Mouse (Mus musculus): ENCODE data around the gene Elk3. TPM values are rescaled to one million over a fixed set of nuclear protein-coding genes. Genes with fewer than 3 reads are reported as not detected.
A peak's percentile ranks its signal among the peaks of the same experiment; 100 is the strongest.

Gene Elk3
- polyA plus RNA-seq, 1 experiment, result 11.0 TPM

- Histone ChIP-seq H3K4me1 (ENCODE audit: control insufficient read depth, insufficient read depth, low read length) (no peaks in the 10 kb centered on the region), H3K9ac (ENCODE audit: low read depth, poor library complexity, severe bottlenecking) (no peak overlapping the region), H3K27ac (ENCODE audit: insufficient read depth, low read length) (no peak overlapping the region), H3K27me3 (ENCODE audit: control insufficient read depth, insufficient read depth, low read length, poor library complexity, severe bottlenecking) (no peaks in the 10 kb centered on the region), H3K4me3 (ENCODE audit: low read depth, low read length) (no peak overlapping the region), H3K36me3 (ENCODE audit: control insufficient read depth, insufficient read depth, low read length, poor library complexity, severe bottlenecking) (peaks cover 19% of the 10 kb centered on the region), H3K9me3 (replicated peaks; ENCODE audit: control insufficient read depth, insufficient read depth, low read length, poor library complexity, severe bottlenecking) (no peaks in the 10 kb centered on the region)
- TF ChIP-seq CTCF (IDR thresholded peaks at IDR 0.05; ENCODE audit: low read depth, low read length) (no peak), EP300 (IDR thresholded peaks at IDR 0.05; ENCODE audit: insufficient read depth, low read depth, low read length) (no peak), POLR2A (IDR thresholded peaks at IDR 0.05; ENCODE audit: insufficient read depth, low read length) (no peak)
Measured at GRCm38 (mm10) chr10:93215051-93215763, 95.7 kb downstream of the Elk3 start.

- TF ChIP-seq POLR2A (IDR thresholded peaks at IDR 0.05; ENCODE audit: insufficient read depth, low read length), result no peak
- TF ChIP-seq EP300 (IDR thresholded peaks at IDR 0.05; ENCODE audit: insufficient read depth, low read depth, low read length), result no peak
- no peak for TF ChIP-seq CTCF (IDR thresholded peaks at IDR 0.05; ENCODE audit: low read depth, low read length)
- no peaks in the 10 kb centered on the region for H3K4me1 ChIP-seq (ENCODE audit: control insufficient read depth, insufficient read depth, low read length)
- no peak overlapping the region for H3K27ac ChIP-seq (ENCODE audit: insufficient read depth, low read length)
- peaks cover 19% of the 10 kb centered on the region for H3K36me3 ChIP-seq (ENCODE audit: control insufficient read depth, insufficient read depth, low read length, poor library complexity, severe bottlenecking)
- H3K27me3 ChIP-seq (ENCODE audit: control insufficient read depth, insufficient read depth, low read length, poor library complexity, severe bottlenecking), result no peaks in the 10 kb centered on the region
- H3K4me3 ChIP-seq (ENCODE audit: low read depth, low read length), result no peak overlapping the region
- H3K9me3 ChIP-seq (replicated peaks; ENCODE audit: control insufficient read depth, insufficient read depth, low read length, poor library complexity, severe bottlenecking), result no peaks in the 10 kb centered on the region
- no peak overlapping the region for H3K9ac ChIP-seq (ENCODE audit: low read depth, poor library complexity, severe bottlenecking)
Measured at GRCm38 (mm10) chr10:93214251-93214650, 96.7 kb downstream of the Elk3 start.

- Histone ChIP-seq H3K4me1 (ENCODE audit: control insufficient read depth, insufficient read depth, low read length) (no peaks in the 10 kb centered on the region), H3K9ac (ENCODE audit: low read depth, poor library complexity, severe bottlenecking) (no peak overlapping the region), H3K27me3 (ENCODE audit: control insufficient read depth, insufficient read depth, low read length, poor library complexity, severe bottlenecking) (no peaks in the 10 kb centered on the region), H3K4me3 (ENCODE audit: low read depth, low read length) (no peak overlapping the region), H3K9me3 (replicated peaks; ENCODE audit: control insufficient read depth, insufficient read depth, low read length, poor library complexity, severe bottlenecking) (no peaks in the 10 kb centered on the region), H3K36me3 (ENCODE audit: control insufficient read depth, insufficient read depth, low read length, poor library complexity, severe bottlenecking) (peaks cover 19% of the 10 kb centered on the region), H3K27ac (ENCODE audit: insufficient read depth, low read length) (peak overlapping the region; percentile 85)
- TF ChIP-seq CTCF (IDR thresholded peaks at IDR 0.05; ENCODE audit: low read depth, low read length) (no peak), POLR2A (IDR thresholded peaks at IDR 0.05; ENCODE audit: insufficient read depth, low read length) (no peak), EP300 (IDR thresholded peaks at IDR 0.05; ENCODE audit: insufficient read depth, low read depth, low read length) (0 out of 2 replicates have a peak, but pooled peaks have one; percentile 40)
Measured at GRCm38 (mm10) chr10:93213339-93213738, 97.6 kb downstream of the Elk3 start.

GRCm38 (mm10) chr10:93212699-93213098 is 98.2 kb downstream of the Elk3 start:
- Histone ChIP-seq H3K4me1 (ENCODE audit: control insufficient read depth, insufficient read depth, low read length) (no peaks in the 10 kb centered on the region), H3K27ac (ENCODE audit: insufficient read depth, low read length) (peak overlapping the region; percentile 85), H3K9me3 (replicated peaks; ENCODE audit: control insufficient read depth, insufficient read depth, low read length, poor library complexity, severe bottlenecking) (no peaks in the 10 kb centered on the region), H3K27me3 (ENCODE audit: control insufficient read depth, insufficient read depth, low read length, poor library complexity, severe bottlenecking) (no peaks in the 10 kb centered on the region), H3K36me3 (ENCODE audit: control insufficient read depth, insufficient read depth, low read length, poor library complexity, severe bottlenecking) (peaks cover 22% of the 10 kb centered on the region), H3K9ac (ENCODE audit: low read depth, poor library complexity, severe bottlenecking) (no peak overlapping the region), H3K4me3 (ENCODE audit: low read depth, low read length) (no peak overlapping the region)
- no peak for TF ChIP-seq CTCF (IDR thresholded peaks at IDR 0.05; ENCODE audit: low read depth, low read length)
- no peak for TF ChIP-seq EP300 (IDR thresholded peaks at IDR 0.05; ENCODE audit: insufficient read depth, low read depth, low read length)
- no peak for TF ChIP-seq POLR2A (IDR thresholded peaks at IDR 0.05; ENCODE audit: insufficient read depth, low read length)

- Histone ChIP-seq H3K9ac (ENCODE audit: low read depth, poor library complexity, severe bottlenecking) (no peak overlapping the region), H3K4me1 (ENCODE audit: control insufficient read depth, insufficient read depth, low read length) (no peaks in the 10 kb centered on the region), H3K27me3 (ENCODE audit: control insufficient read depth, insufficient read depth, low read length, poor library complexity, severe bottlenecking) (no peaks in the 10 kb centered on the region), H3K36me3 (ENCODE audit: control insufficient read depth, insufficient read depth, low read length, poor library complexity, severe bottlenecking) (peaks cover 6% of the 10 kb centered on the region), H3K4me3 (ENCODE audit: low read depth, low read length) (no peak overlapping the region), H3K9me3 (replicated peaks; ENCODE audit: control insufficient read depth, insufficient read depth, low read length, poor library complexity, severe bottlenecking) (no peaks in the 10 kb centered on the region), H3K27ac (ENCODE audit: insufficient read depth, low read length) (no peak overlapping the region)
- TF ChIP-seq POLR2A (IDR thresholded peaks at IDR 0.05; ENCODE audit: insufficient read depth, low read length), result no peak
- TF ChIP-seq CTCF (IDR thresholded peaks at IDR 0.05; ENCODE audit: low read depth, low read length), result no peak
- TF ChIP-seq EP300 (IDR thresholded peaks at IDR 0.05; ENCODE audit: insufficient read depth, low read depth, low read length), result no peak
Measured at GRCm38 (mm10) chr10:93207176-93207575, 103.8 kb downstream of the Elk3 start.

GRCm38 (mm10) chr10:93205287-93205956 is 105.5 kb downstream of the Elk3 start:
- H3K4me1 ChIP-seq (ENCODE audit: control insufficient read depth, insufficient read depth, low read length), result no peaks in the 10 kb centered on the region
- no peak for TF ChIP-seq POLR2A (IDR thresholded peaks at IDR 0.05; ENCODE audit: insufficient read depth, low read length)
- no peak for TF ChIP-seq CTCF (IDR thresholded peaks at IDR 0.05; ENCODE audit: low read depth, low read length)
- no peak for TF ChIP-seq EP300 (IDR thresholded peaks at IDR 0.05; ENCODE audit: insufficient read depth, low read depth, low read length)
- no peaks in the 10 kb centered on the region for H3K27me3 ChIP-seq (ENCODE audit: control insufficient read depth, insufficient read depth, low read length, poor library complexity, severe bottlenecking)
- no peaks in the 10 kb centered on the region for H3K9me3 ChIP-seq (replicated peaks; ENCODE audit: control insufficient read depth, insufficient read depth, low read length, poor library complexity, severe bottlenecking)
- H3K36me3 ChIP-seq (ENCODE audit: control insufficient read depth, insufficient read depth, low read length, poor library complexity, severe bottlenecking), result peaks cover 2% of the 10 kb centered on the region; the same call in 1 of the 2 replicates
- H3K27ac ChIP-seq (ENCODE audit: insufficient read depth, low read length), result no peak overlapping the region
- H3K4me3 ChIP-seq (ENCODE audit: low read depth, low read length), result no peak overlapping the region
- H3K9ac ChIP-seq (ENCODE audit: low read depth, poor library complexity, severe bottlenecking), result no peak overlapping the region
